Mouse (Mus musculus) Patski (cell line): Measurements from ENCODE around the gene Gpr161. TPM values are rescaled to one million over a fixed set of nuclear protein-coding genes. Genes with fewer than 3 reads are reported as not detected.

Experiments
- ATAC-seq: fragments of 100-300 bp; one replicate; pipeline ENCODE4 v1.8.0; 2021
- CTCF ChIA-PET: fragments of 350-600 bp; sonication (Branson Sonifier 250); formaldehyde crosslinking; loops from one replicate; lab custom pipeline; 2022; ENCODE audit warnings: inconsistent platforms; lab: Charles Lee
- POLR2A ChIA-PET: fragments of 350-600 bp; sonication (Branson Sonifier 250); formaldehyde crosslinking; loops from one replicate; lab custom pipeline; 2022; ENCODE audit warnings: antibody characterized with exemption, inconsistent platforms; lab: Charles Lee
- DNase-seq: peaks from one replicate; pipeline ENCODE4 v3.0.0-alpha.2; 2011; ENCODE audit warnings: low read depth, low spot score
- H3K27me3 ChIP-seq: fragments of 371-371 bp; one replicate; pipeline ENCODE4 v1.5.1; 2021
- CTCF ChIP-seq: fragments of 100-300 bp; IDR thresholded peaks from one replicate; pipeline ENCODE4 v1.5.1; 2021
- in situ Hi-C: fragments of 300-500 bp; cut with MboI; formaldehyde crosslinking; loops from 3 replicates; pipeline ENCODE4 v1.11.1; 2018; ENCODE audit warnings: low pct_unique_long_range_greater_than_20kb, mixed read lengths
- polyA plus RNA-seq: library from polyadenylated mRNA; unstranded; gene quantifications from one replicate; pipeline ENCODE4 v1.2.3, GENCODE M21; 2021

The Gpr161 gene
- polyA plus RNA-seq, 1 experiment from 2014 or later = 13.5 TPM

- POLR2A ChIA-PET = interaction anchor here (0.7 to 1.2 kb wide), 2 partner anchors 10 to 19 kb away, joined by 3 to 5 read pairs; no protein-coding TSS in a partner anchor
- ATAC-seq (peak; percentile 24), DNase-seq (no peak)
- TF ChIP-seq CTCF = no peak
- H3K27me3 ChIP-seq = no peaks in the 10 kb centered on the region
- CTCF ChIA-PET = no interaction called here
- in situ Hi-C loops = no loop called here
Observed at GRCm38 (mm10) chr1:165282222-165282966, 13.2 kb upstream of the Gpr161 start.

- H3K27me3 ChIP-seq = no peaks in the 10 kb centered on the region
- ChIA-PET POLR2A (no interaction called here), CTCF (no interaction called here)
- ATAC-seq = no peak
- no peak for DNase-seq
- no peak for TF ChIP-seq CTCF
- in situ Hi-C loops = no loop called here
Observed at GRCm38 (mm10) chr1:165282967-165283345, 12.6 kb upstream of the Gpr161 start.

- no peak for TF ChIP-seq CTCF
- H3K27me3 ChIP-seq = no peaks in the 10 kb centered on the region
- DNase-seq = no peak
- POLR2A ChIA-PET = interaction anchor here (0.7 kb wide), 1 partner anchor 265 kb away, joined by 5 read pairs; no protein-coding TSS in a partner anchor
- no peak for ATAC-seq
- CTCF ChIA-PET = no interaction called here
- in situ Hi-C loops = no loop called here
Observed at GRCm38 (mm10) chr1:165284096-165284495, 11.5 kb upstream of the Gpr161 start.

GRCm38 (mm10) chr1:165288165-165288564, 7.4 kb upstream of the Gpr161 start:
- in situ Hi-C loops = no loop called here
- DNase-seq = no peak
- no peak for TF ChIP-seq CTCF
- CTCF ChIA-PET = no interaction called here
- H3K27me3 ChIP-seq = no peaks in the 10 kb centered on the region
- ATAC-seq = no peak
- POLR2A ChIA-PET = no interaction called here

GRCm38 (mm10) chr1:165289831-165290230, 5.8 kb upstream of the Gpr161 start:
- in situ Hi-C loops = no loop called here
- H3K27me3 ChIP-seq = no peaks in the 10 kb centered on the region
- no peak for ATAC-seq
- peak; percentile 60 for TF ChIP-seq CTCF
- DNase-seq = no peak
- ChIA-PET CTCF (interaction anchor here (1.1 to 4.8 kb wide), 2 partner anchors 12 to 19 kb away, joined by 3 to 26 read pairs; no protein-coding TSS in a partner anchor), POLR2A (no interaction called here)

- ATAC-seq = no peak
- CTCF ChIA-PET = interaction anchor here (1.1 to 4.8 kb wide), 2 partner anchors 11 to 29 kb away, joined by 3 to 26 read pairs; no protein-coding TSS in a partner anchor
Observed at GRCm38 (mm10) chr1:165291606-165292005, 4.0 kb upstream of the Gpr161 start.

GRCm38 (mm10) chr1:165301108-165301507, 5.5 kb downstream of the Gpr161 start:
- in situ Hi-C loops = no loop called here
- CTCF ChIA-PET = interaction anchor here (0.9 to 4.7 kb wide), 3 partner anchors 9 to 49 kb away, joined by 3 to 26 read pairs (median 20); no protein-coding TSS in a partner anchor
- H3K27me3 ChIP-seq = no peaks in the 10 kb centered on the region
- ATAC-seq = no peak
- DNase-seq = no peak
- POLR2A ChIA-PET = no interaction called here
- no peak for TF ChIP-seq CTCF

More at GRCm38 (mm10) chr1:165291606-165292005, 4.0 kb upstream of the Gpr161 start:
- DNase-seq = peak; percentile 35
- POLR2A ChIA-PET = interaction anchor here (1.2 kb wide), 1 partner anchor 10 kb away, joined by 5 read pairs; no protein-coding TSS in a partner anchor
- in situ Hi-C loops = no loop called here
- no peaks in the 10 kb centered on the region for H3K27me3 ChIP-seq
- no peak for TF ChIP-seq CTCF

GRCm38 (mm10) chr1:165301567-165301966, 6.0 kb downstream of the Gpr161 start:
- POLR2A ChIA-PET = interaction anchor here (1.0 kb wide), 1 partner anchor 20 kb away, joined by 3 read pairs; no protein-coding TSS in a partner anchor

GRCm38 (mm10) chr1:165302455-165303208, 7.0 kb downstream of the Gpr161 start:
- H3K27me3 ChIP-seq = no peaks in the 10 kb centered on the region
- ATAC-seq = peak; percentile 94
- peak; percentile 85 for DNase-seq
- ChIA-PET POLR2A (interaction anchor here (0.9 to 1.0 kb wide), 2 partner anchors 21 to 22 kb away, joined by 3 read pairs; no protein-coding TSS in a partner anchor), CTCF (interaction anchor here (1.0 to 4.7 kb wide), 4 partner anchors 10 to 51 kb away, joined by 3 to 26 read pairs (median 12); no protein-coding TSS in a partner anchor)
- in situ Hi-C loops = no loop called here
- TF ChIP-seq CTCF = no peak

More at GRCm38 (mm10) chr1:165301567-165301966, 6.0 kb downstream of the Gpr161 start:
- no peak for DNase-seq
- no peaks in the 10 kb centered on the region for H3K27me3 ChIP-seq
- TF ChIP-seq CTCF = no peak
- CTCF ChIA-PET = interaction anchor here (0.9 to 4.7 kb wide), 3 partner anchors 9 to 49 kb away, joined by 3 to 26 read pairs (median 20); no protein-coding TSS in a partner anchor
- in situ Hi-C loops = no loop called here
- ATAC-seq = no peak

- ATAC-seq (peak; percentile 87), DNase-seq (peak; percentile 88)
- in situ Hi-C loops = no loop called here
- ChIA-PET POLR2A (interaction anchor here (0.9 kb wide), 1 partner anchor 22 kb away, joined by 3 read pairs; no protein-coding TSS in a partner anchor), CTCF (interaction anchor here (1.0 to 4.7 kb wide), 5 partner anchors 11 to 52 kb away, joined by 3 to 26 read pairs (median 3); no protein-coding TSS in a partner anchor)
- no peak for TF ChIP-seq CTCF
- no peaks in the 10 kb centered on the region for H3K27me3 ChIP-seq
Observed at GRCm38 (mm10) chr1:165303209-165303608, 7.6 kb downstream of the Gpr161 start.
